Mouse (Mus musculus): ENCODE measurements around the gene Mmaa. TPM values are rescaled to one million over a fixed set of nuclear protein-coding genes. Genes with fewer than 3 reads are reported as not detected.

Gene Mmaa
- 0.80 and 1.5 TPM in 2 replicates for polyA plus RNA-seq (2012; ENCODE audit: low replicate concordance)

GRCm38 (mm10) chr8:79294610-79295275 is at the start of gene Mmaa:
TSS of gene Mmaa (minus strand) at chr8:79294937.

GRCm38 (mm10) chr8:79248470-79248869 is 46.3 kb downstream of the Mmaa start, which contains the start of gene 1700011L22Rik:
TSS of gene 1700011L22Rik (minus strand) at chr8:79248570.

Other genes with a start within 250 kb of the Mmaa start
- gene 1700011L22Rik, start 46.4 kb downstream of the Mmaa start, polyA plus RNA-seq (2012; ENCODE audit: low replicate concordance): not detected in 2 replicates
- 27.1 and 33.6 TPM in 2 replicates for gene Smad1, start 104.6 kb upstream of the Mmaa start, polyA plus RNA-seq (2012; ENCODE audit: low replicate concordance)

Measured in hematopoietic multipotent progenitor cell, adult 10-12 weeks (in vitro differentiated cells).